Mouse (Mus musculus): Measurements from ENCODE around the gene Zfp940. TPM values are rescaled to one million over a fixed set of nuclear protein-coding genes. Genes with fewer than 3 reads are reported as not detected.

Gene Zfp940
- polyA plus RNA-seq, 1 experiment from 2014 or later = 3.9 TPM

- peak; percentile 76 for ATAC-seq (replicated peaks; ENCODE audit: low FRiP score)
- DNase-seq (ENCODE audit: low spot score) = peak; percentile 70
- Histone ChIP-seq H3K36me3 (ENCODE audit: control insufficient read depth, insufficient read depth, low read length) (peaks cover 9% of the 10 kb centered on the region; the same call in 1 of the 2 replicates), H3K4me3 (ENCODE audit: low read depth, low read length) (peak overlapping the region; percentile 75), H3K9me3 (ENCODE audit: control insufficient read depth, low read length) (no peaks in the 10 kb centered on the region), H3K27me3 (replicated peaks; ENCODE audit: control insufficient read depth, insufficient read depth, low read length) (no peaks in the 10 kb centered on the region), H3K4me2 (peak overlapping the region; percentile 75), H3K9ac (ENCODE audit: low read depth, low read length) (peak overlapping the region; percentile 72), H3K27ac (ENCODE audit: low read depth, low read length) (peak overlapping the region; percentile 33), H3K4me1 (replicated peaks; ENCODE audit: control insufficient read depth, insufficient read depth, low read length) (peaks cover 15% of the 10 kb centered on the region)
- 5% methylated on average over 12 of the region's 12 CpGs for WGBS
Observed at GRCm38 (mm10) chr7:29818619-29819254, 34.7 kb downstream of the Zfp940 start.

GRCm38 (mm10) chr7:29815910-29816429, 37.5 kb downstream of the Zfp940 start, which contains the start of gene Zfp790:
Gene Zfp790 (plus strand): TSS chr7:29816114.
- H3K9ac ChIP-seq (ENCODE audit: low read depth, low read length) = peak within 1 kb of the TSS; percentile 82
- ATAC-seq (replicated peaks; ENCODE audit: low FRiP score) = peak; percentile 94
- H3K9me3 ChIP-seq (ENCODE audit: control insufficient read depth, low read length) = no peaks in the 10 kb centered on the region
- H3K4me1 ChIP-seq (replicated peaks; ENCODE audit: control insufficient read depth, insufficient read depth, low read length) = peaks cover 15% of the 10 kb centered on the region
- peak; percentile 83 for DNase-seq (ENCODE audit: low spot score)
- H3K36me3 ChIP-seq (ENCODE audit: control insufficient read depth, insufficient read depth, low read length) = no peaks in the 10 kb centered on the region
- H3K4me3 ChIP-seq (ENCODE audit: low read depth, low read length) = peak within 1 kb of the TSS; percentile 77
- peak within 1 kb of the TSS; percentile 97 for H3K4me2 ChIP-seq
- under 1% methylated on average over 26 of the region's 26 CpGs for WGBS
- H3K27ac ChIP-seq (ENCODE audit: low read depth, low read length) = peak within 1 kb of the TSS; percentile 79
- H3K27me3 ChIP-seq (replicated peaks; ENCODE audit: control insufficient read depth, insufficient read depth, low read length) = no peaks in the 10 kb centered on the region

- Histone ChIP-seq H3K36me3 (ENCODE audit: control insufficient read depth, insufficient read depth, low read length) (no peaks in the 10 kb centered on the region), H3K9me3 (ENCODE audit: control insufficient read depth, low read length) (no peaks in the 10 kb centered on the region), H3K4me1 (replicated peaks; ENCODE audit: control insufficient read depth, insufficient read depth, low read length) (peaks cover 15% of the 10 kb centered on the region), H3K27me3 (replicated peaks; ENCODE audit: control insufficient read depth, insufficient read depth, low read length) (no peaks in the 10 kb centered on the region), H3K9ac (ENCODE audit: low read depth, low read length) (peak overlapping the region; percentile 82), H3K27ac (ENCODE audit: low read depth, low read length) (no peak overlapping the region), H3K4me3 (ENCODE audit: low read depth, low read length) (peak overlapping the region; percentile 77), H3K4me2 (peak overlapping the region; percentile 97)
- peak; percentile 34 for ATAC-seq (replicated peaks; ENCODE audit: low FRiP score)
- WGBS = 3% methylated on average over 12 of the region's 12 CpGs
- no peak for DNase-seq (ENCODE audit: low spot score)
Observed at GRCm38 (mm10) chr7:29815061-29815784, 38.2 kb downstream of the Zfp940 start.

- Histone ChIP-seq H3K4me1 (replicated peaks; ENCODE audit: control insufficient read depth, insufficient read depth, low read length) (peaks cover 15% of the 10 kb centered on the region), H3K27ac (ENCODE audit: low read depth, low read length) (no peak overlapping the region), H3K4me3 (ENCODE audit: low read depth, low read length) (no peak overlapping the region), H3K36me3 (ENCODE audit: control insufficient read depth, insufficient read depth, low read length) (no peaks in the 10 kb centered on the region), H3K27me3 (replicated peaks; ENCODE audit: control insufficient read depth, insufficient read depth, low read length) (no peaks in the 10 kb centered on the region), H3K4me2 (peak overlapping the region; percentile 97; the same call in 1 of the 2 replicates), H3K9ac (ENCODE audit: low read depth, low read length) (no peak overlapping the region), H3K9me3 (ENCODE audit: control insufficient read depth, low read length) (no peaks in the 10 kb centered on the region)
- no peak for DNase-seq (ENCODE audit: low spot score)
- 83% methylated on average over 2 of the region's 2 CpGs for WGBS
- no peak for ATAC-seq (replicated peaks; ENCODE audit: low FRiP score)
Observed at GRCm38 (mm10) chr7:29814381-29814780, 39.1 kb downstream of the Zfp940 start.

GRCm38 (mm10) chr7:29812244-29812643, 41.2 kb downstream of the Zfp940 start:
- DNase-seq (ENCODE audit: low spot score) = no peak
- WGBS = 91% methylated on average over 1 of the region's 1 CpGs

GRCm38 (mm10) chr7:29807046-29807445, 46.4 kb downstream of the Zfp940 start:
- WGBS = 78% methylated on average over 5 of the region's 5 CpGs
- H3K4me3 ChIP-seq (ENCODE audit: low read depth, low read length) = no peak overlapping the region
- H3K4me2 ChIP-seq = no peak overlapping the region
- H3K36me3 ChIP-seq (ENCODE audit: control insufficient read depth, insufficient read depth, low read length) = no peaks in the 10 kb centered on the region
- no peak for ATAC-seq (replicated peaks; ENCODE audit: low FRiP score)
- no peak overlapping the region for H3K27ac ChIP-seq (ENCODE audit: low read depth, low read length)
- H3K4me1 ChIP-seq (replicated peaks; ENCODE audit: control insufficient read depth, insufficient read depth, low read length) = no peaks in the 10 kb centered on the region
- DNase-seq (ENCODE audit: low spot score) = no peak
- H3K27me3 ChIP-seq (replicated peaks; ENCODE audit: control insufficient read depth, insufficient read depth, low read length) = no peaks in the 10 kb centered on the region
- H3K9ac ChIP-seq (ENCODE audit: low read depth, low read length) = no peak overlapping the region
- H3K9me3 ChIP-seq (ENCODE audit: control insufficient read depth, low read length) = no peaks in the 10 kb centered on the region

More at GRCm38 (mm10) chr7:29812244-29812643, 41.2 kb downstream of the Zfp940 start:
- no peak for ATAC-seq (replicated peaks; ENCODE audit: low FRiP score)
- no peak overlapping the region for H3K4me2 ChIP-seq
- no peak overlapping the region for H3K4me3 ChIP-seq (ENCODE audit: low read depth, low read length)
- H3K9ac ChIP-seq (ENCODE audit: low read depth, low read length) = no peak overlapping the region
- H3K9me3 ChIP-seq (ENCODE audit: control insufficient read depth, low read length) = no peaks in the 10 kb centered on the region
- no peaks in the 10 kb centered on the region for H3K36me3 ChIP-seq (ENCODE audit: control insufficient read depth, insufficient read depth, low read length)
- H3K27ac ChIP-seq (ENCODE audit: low read depth, low read length) = no peak overlapping the region
- no peaks in the 10 kb centered on the region for H3K27me3 ChIP-seq (replicated peaks; ENCODE audit: control insufficient read depth, insufficient read depth, low read length)
- H3K4me1 ChIP-seq (replicated peaks; ENCODE audit: control insufficient read depth, insufficient read depth, low read length) = peaks cover 13% of the 10 kb centered on the region

- Histone ChIP-seq H3K27me3 (replicated peaks; ENCODE audit: control insufficient read depth, insufficient read depth, low read length) (peaks cover 12% of the 10 kb centered on the region), H3K4me3 (ENCODE audit: low read depth, low read length) (no peak overlapping the region), H3K4me1 (replicated peaks; ENCODE audit: control insufficient read depth, insufficient read depth, low read length) (no peaks in the 10 kb centered on the region; the same call in 1 of the 2 replicates), H3K9ac (ENCODE audit: low read depth, low read length) (no peak overlapping the region), H3K4me2 (peak overlapping the region; percentile 43), H3K27ac (ENCODE audit: low read depth, low read length) (no peak overlapping the region), H3K9me3 (ENCODE audit: control insufficient read depth, low read length) (peaks cover 7% of the 10 kb centered on the region; the same call in 1 of the 2 replicates), H3K36me3 (ENCODE audit: control insufficient read depth, insufficient read depth, low read length) (peaks cover 21% of the 10 kb centered on the region; the same call in 1 of the 2 replicates)
- WGBS = 24% methylated on average over 27 of the region's 27 CpGs
- ATAC-seq (replicated peaks; ENCODE audit: low FRiP score) = no peak
- no peak for DNase-seq (ENCODE audit: low spot score)
Observed at GRCm38 (mm10) chr7:29792906-29793305, 60.6 kb downstream of the Zfp940 start.

- H3K27me3 ChIP-seq (replicated peaks; ENCODE audit: control insufficient read depth, insufficient read depth, low read length) = no peaks in the 10 kb centered on the region
- no peak overlapping the region for H3K9ac ChIP-seq (ENCODE audit: low read depth, low read length)
- DNase-seq (ENCODE audit: low spot score) = no peak
- no peak for ATAC-seq (replicated peaks; ENCODE audit: low FRiP score)
- peaks cover 7% of the 10 kb centered on the region; the same call in 1 of the 2 replicates for H3K36me3 ChIP-seq (ENCODE audit: control insufficient read depth, insufficient read depth, low read length)
- peak overlapping the region; percentile 91 for H3K4me2 ChIP-seq
- no peak overlapping the region for H3K4me3 ChIP-seq (ENCODE audit: low read depth, low read length)
- H3K27ac ChIP-seq (ENCODE audit: low read depth, low read length) = no peak overlapping the region
- H3K4me1 ChIP-seq (replicated peaks; ENCODE audit: control insufficient read depth, insufficient read depth, low read length) = 0 out of 2 replicates have a peak, but pooled peaks cover 5% of the 10 kb centered on the region
- H3K9me3 ChIP-seq (ENCODE audit: control insufficient read depth, low read length) = no peaks in the 10 kb centered on the region
- WGBS = 79% methylated on average over 5 of the region's 5 CpGs
Observed at GRCm38 (mm10) chr7:29785888-29786287, 67.6 kb downstream of the Zfp940 start.
